Mouse (Mus musculus) heart, adult 11 months (tissue): ENCODE measurements around the gene Hmgb3.
A peak's percentile ranks its signal among the peaks of the same experiment; 100 is the strongest.
"Not testable (repeated sequence)": the region's sequence is repeated elsewhere in the genome, so short reads cannot be mapped to it uniquely, and the experiment has no call there.

Experiments used
- DNase-seq: peaks from one replicate; pipeline ENCODE4 v3.0.0; 2022

Hmgb3 gene

DNA sequence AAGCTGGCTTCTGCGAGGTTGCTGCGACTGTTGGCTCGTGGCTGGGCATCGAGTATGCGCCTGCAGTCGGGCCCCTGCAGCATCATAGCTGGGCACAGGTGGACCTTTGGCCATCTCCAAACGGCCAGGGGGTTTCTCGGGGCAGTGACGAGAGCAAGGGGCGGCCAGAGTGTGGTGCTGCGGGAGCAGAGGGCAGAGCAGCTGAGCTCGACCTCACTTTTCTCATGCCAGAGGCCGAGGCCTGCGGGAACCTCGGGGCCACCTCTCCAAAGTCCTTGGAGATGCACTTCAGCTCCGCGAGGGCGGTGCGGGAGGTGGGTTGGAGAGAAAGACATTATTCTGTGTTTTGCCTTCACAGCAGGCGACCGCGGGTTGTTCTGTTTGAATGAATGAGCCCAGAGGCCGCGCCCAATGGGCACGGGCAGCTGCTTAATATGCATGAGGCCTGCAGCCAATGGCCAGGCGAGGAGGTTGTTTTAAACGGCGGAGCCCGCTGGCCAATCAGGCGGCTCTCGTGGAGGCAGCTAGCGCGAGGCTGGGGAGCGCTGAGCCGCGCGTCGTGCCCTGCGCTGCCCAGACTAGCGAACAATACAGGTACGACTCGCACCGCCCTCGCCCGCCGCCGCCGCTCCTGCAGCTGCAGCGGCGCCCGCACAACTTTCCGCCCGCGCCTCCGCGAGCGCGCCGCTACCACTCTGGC lies at the start of gene Hmgb3:
Gene Hmgb3, plus strand, starts transcription at position 504 of the 700 bp plus-strand sequence.
- DNase-seq = peak; percentile 99

DNA sequence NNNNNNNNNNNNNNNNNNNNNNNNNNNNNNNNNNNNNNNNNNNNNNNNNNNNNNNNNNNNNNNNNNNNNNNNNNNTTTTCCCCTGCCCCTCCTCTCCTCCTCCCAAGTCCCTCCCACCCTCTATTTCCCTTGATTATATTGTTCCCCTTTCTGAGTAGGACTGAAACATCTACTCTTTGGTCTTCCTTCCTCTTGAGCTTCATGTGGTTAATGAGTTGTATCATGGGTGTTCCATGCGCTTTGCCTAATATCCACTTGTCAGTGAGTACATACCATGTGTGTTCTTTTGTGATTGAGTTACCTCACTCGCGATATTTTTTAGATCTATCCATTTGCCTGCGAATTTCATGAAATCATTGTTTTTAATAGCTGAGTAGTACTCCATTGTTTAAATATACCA lies 49.1 kb upstream of the Hmgb3 start:
- DNase-seq = not testable (repeated sequence)

DNA sequence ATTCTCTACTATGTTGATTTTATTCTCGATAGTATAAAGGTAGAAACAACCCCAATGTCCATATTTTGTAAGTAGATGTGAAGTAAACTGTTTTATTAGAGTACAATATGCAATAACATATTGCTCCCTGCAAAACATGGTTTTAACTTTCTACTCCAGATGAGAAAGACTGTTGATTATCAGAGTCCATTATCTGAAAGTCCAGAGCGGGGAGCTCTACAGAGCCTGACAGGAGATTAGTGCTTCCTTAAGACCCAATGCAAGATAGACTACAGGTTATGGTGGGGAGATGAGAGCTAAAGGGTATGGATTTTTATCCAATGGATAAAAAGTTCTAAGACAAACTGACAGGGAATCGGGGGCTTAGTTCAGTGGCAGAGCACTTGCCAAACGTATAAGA lies 36.5 kb upstream of the Hmgb3 start:
- no peak for DNase-seq

GRCm38 (mm10) chrX:71522889-71523288 lies 32.8 kb upstream of the Hmgb3 start:
- DNase-seq = no peak

- no peak for DNase-seq
These were observed 31.4 kb upstream of the Hmgb3 start for GRCm38 (mm10) chrX:71524310-71524709.

GRCm38 (mm10) chrX:71525593-71526299 lies 30.0 kb upstream of the Hmgb3 start:
- DNase-seq = no peak

DNA sequence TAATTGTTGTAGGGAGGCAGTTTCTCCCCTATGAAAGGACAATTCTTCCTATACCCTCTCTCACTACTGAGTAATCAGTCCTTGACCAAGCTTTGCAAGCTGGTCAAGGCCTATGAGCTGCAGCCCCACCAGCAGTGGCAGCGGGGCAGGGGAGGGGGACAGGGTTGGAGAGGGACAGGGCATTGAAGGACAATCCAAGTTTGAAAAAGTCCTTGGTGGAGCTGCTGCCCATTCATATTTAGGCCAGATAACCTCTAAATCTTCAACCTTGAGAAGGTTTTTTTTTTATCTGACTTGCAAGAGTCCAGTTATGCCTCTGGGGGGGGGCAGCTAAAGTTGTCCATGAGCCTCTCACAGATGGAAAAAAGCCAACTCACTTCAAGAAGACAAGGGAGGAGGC lies 28.3 kb upstream of the Hmgb3 start:
- DNase-seq = no peak

GRCm38 (mm10) chrX:71528150-71528549 lies 27.6 kb upstream of the Hmgb3 start:
- DNase-seq = no peak

DNA sequence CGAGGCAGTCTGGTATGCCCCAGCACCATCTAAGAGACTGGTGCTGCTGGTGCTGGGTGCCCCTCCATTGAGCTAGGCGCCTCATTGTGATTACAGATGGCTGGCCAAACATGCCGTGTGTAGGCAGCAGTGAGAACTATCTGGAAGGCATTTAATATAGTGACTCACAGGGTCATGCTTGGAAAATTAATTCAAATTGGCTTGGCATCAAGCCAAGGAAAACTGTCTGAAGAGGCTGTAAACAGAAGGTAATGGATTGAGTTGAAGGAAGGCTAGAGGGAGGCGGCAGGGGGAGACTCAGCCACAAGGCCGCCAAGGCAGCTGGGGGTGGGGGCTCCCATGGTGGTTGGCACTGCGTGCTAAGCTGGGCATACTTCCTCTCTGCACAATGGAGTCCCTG lies 27.1 kb upstream of the Hmgb3 start:
- no peak for DNase-seq

- no peak for DNase-seq
These were observed 23.1 kb upstream of the Hmgb3 start for GRCm38 (mm10) chrX:71532635-71533034.

- DNase-seq = no peak
These were observed 21.6 kb upstream of the Hmgb3 start for GRCm38 (mm10) chrX:71534102-71534501.

DNA sequence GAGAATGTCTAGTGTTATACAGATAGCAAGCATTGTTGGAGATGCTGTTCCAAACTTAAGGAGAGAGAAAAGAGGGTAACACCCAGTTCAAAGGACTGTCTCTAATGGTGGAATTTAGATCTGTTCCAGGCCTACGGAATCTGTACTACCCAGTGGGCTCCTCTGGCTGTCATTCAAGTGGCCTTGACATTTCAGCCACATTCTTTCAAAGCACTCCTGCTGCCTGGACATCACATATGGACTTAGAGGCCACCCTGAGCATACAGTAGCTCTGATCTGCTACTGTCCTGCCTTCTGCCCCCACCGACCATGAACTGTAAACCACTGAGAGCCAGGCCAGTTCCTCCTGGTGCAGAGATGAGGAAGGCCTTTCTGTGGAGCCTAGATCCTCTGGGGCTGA lies 17.9 kb upstream of the Hmgb3 start:
- no peak for DNase-seq

DNA sequence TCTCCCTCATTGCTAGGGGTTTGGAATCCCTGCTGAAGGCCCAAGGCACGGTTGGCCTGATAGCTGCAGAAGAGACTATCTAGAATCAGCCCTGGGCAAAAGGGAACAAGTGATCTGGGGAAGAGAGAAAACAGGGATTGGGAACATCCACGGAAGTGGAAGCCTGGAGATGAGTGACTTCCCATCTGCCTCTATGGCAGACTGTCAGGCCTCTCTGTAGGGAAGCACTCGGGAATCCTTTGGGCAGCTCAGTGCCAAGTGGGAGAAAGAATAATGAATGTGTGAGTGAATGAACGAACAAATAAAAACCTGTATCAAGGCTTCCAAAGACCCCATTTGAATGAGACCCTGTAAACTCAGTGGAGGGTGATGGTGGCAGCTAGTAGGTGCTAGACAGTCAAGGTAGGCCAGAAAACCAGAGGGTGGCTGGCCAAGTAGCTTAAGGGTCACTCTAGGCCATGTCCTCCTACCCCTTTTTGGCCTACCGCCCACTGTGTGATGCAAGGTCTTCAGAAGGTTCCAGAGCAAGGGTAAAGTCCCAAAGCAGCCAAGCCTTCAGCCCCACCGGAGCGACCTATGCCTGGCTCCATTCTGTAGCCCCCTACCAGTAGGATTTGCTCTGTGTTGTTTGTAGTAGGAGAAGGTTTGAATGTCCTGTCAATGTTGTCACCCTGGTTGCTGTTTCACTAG lies 14.8 kb upstream of the Hmgb3 start:
- no peak for DNase-seq

GRCm38 (mm10) chrX:71544731-71545130 lies 11.0 kb upstream of the Hmgb3 start:
- DNase-seq = no peak

DNA sequence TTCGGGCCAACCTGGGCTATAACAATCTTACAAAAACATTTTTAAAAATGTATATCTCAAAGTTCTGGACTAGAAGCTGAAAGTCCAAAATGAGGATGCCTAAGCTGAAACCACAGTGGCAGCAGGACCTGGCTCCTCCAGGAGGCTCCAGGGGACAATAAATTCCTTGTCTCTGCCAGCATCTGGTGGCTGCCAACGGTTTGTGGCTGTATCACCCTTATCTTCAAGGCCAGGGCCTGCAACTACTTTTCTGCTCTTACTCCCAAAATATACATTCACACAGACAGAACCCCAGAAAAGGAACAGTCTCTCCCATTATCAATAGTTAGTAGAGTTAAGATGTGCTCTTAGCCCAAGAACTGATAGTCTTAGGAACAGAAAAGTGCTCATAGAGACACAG lies 10.6 kb upstream of the Hmgb3 start:
- no peak for DNase-seq

- DNase-seq = peak; percentile 84
These were observed 610 bp downstream of the Hmgb3 start for GRCm38 (mm10) chrX:71556115-71556941.

- peak; percentile 84 for DNase-seq
These were observed 1.3 kb downstream of the Hmgb3 start for GRCm38 (mm10) chrX:71556965-71557491.

GRCm38 (mm10) chrX:71559336-71559735 lies 3.6 kb downstream of the Hmgb3 start:
- DNase-seq = no peak

DNA sequence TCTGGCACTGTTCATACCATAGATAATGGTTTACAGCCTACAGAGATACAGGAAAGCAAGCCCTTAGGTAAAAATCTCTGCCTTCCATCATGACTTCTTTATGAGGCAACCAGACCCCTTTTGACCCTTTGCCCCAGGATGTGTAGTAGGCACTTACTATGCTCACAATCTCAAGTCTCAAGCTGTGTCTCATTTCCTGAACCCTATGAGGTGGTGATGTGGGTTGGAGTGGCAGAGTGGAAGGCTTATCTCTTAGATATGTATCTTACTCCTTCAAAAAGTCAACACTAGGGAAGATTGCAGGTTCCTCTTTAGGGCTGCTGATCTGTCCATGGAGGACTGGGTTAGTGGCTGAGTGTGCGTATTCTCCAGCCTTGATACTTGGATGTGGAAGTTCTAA lies 5.1 kb downstream of the Hmgb3 start:
- no peak for DNase-seq

DNA sequence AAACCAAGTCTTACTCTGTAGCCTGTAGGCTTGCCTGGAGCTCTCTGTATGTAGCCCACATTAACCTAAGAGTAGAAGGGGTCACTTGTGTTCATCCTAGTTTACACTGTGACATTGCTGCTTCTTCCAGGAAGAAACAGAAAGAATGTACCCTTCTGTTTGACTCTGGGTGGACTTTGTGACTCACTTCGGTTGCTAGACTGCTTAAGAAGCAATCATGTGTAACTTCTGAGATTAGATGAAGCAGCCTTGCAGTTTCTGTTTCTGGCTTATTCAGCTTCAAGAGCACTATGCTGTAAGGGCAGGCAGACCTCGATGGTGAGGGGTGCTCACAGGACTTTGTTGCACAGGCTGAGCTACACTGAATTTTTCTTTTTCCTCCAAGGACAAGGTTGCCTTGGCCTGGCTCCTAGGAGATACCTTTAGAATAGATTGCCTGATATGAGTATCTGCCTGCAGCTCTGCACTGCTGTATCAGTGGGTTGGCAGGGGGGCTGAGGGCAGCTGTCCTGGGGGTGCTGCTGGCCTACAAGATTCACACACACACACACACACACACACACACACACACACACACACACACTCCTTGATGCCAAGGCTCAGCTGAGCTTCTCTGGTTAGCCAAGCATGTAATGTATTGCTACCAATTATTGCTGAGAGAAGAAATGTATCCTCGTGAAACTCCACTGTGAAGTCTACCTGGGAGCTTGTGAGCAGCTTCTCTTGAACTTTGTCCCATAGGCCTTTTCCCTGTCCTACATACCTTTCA lies 17.6 kb downstream of the Hmgb3 start:
- DNase-seq = no peak

GRCm38 (mm10) chrX:71575550-71575949 lies 19.8 kb downstream of the Hmgb3 start:
- no peak for DNase-seq

DNA sequence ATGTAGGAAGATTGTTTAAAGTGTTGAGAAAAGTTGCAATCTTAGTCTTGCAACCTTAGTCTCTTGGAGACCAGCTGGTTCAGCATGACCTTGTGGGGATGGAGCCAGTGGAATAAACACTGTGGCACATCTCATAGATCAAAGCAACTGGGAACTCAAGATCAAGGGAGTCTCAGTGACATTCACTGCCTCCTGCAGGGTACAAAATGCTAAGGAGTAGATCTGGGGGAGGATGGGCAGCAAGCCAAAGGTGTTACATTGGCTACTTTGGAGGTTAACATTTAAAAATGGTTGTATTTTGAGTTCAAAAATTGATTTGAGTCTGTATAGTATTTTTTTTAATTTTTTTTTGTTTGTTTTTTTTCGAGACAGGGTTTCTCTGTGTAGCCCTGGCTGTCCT lies 33.5 kb downstream of the Hmgb3 start:
- no peak for DNase-seq
